Mouse (Mus musculus) neural tube, embryonic 14.5 days (tissue): ENCODE data around the gene Thsd4. TPM values are rescaled to one million over a fixed set of nuclear protein-coding genes. Genes with fewer than 3 reads are reported as not detected.

ENCODE experiments used
- ATAC-seq: fragments of 200-750 bp; cut with Nextera tagmentation; 2 replicates; pipeline ENCODE4 v1.8.0; 2017; ENCODE audit warnings: low read depth, mild to moderate bottlenecking, moderate TSS enrichment, moderate library complexity
- H3K27ac ChIP-seq: fragments of 300-500 bp; sonication (generic); 2 replicates; pipeline ENCODE4 v1.5.1; 2014; ENCODE audit warnings: low read depth, mild to moderate bottlenecking, control low read depth, low read length, moderate library complexity, mixed read lengths
- H3K27me3 ChIP-seq: fragments of 300-500 bp; sonication (generic); 2 replicates; pipeline ENCODE4 v1.6.1; 2014; ENCODE audit warnings: low read length; ENCODE audit not compliant: control insufficient read depth, insufficient read depth
- H3K36me3 ChIP-seq: fragments of 300-500 bp; sonication (generic); 2 replicates; pipeline ENCODE4 v1.6.1; 2014; ENCODE audit warnings: low read length, mixed read lengths; ENCODE audit not compliant: control insufficient read depth, insufficient read depth
- H3K4me1 ChIP-seq: fragments of 300-500 bp; sonication (generic); 2 replicates; pipeline ENCODE4 v1.6.1; 2014; ENCODE audit warnings: low read length; ENCODE audit not compliant: control insufficient read depth, insufficient read depth
- H3K4me2 ChIP-seq: fragments of 300-500 bp; sonication (generic); 2 replicates; pipeline ENCODE4 v1.6.1; 2014; ENCODE audit warnings: mild to moderate bottlenecking, low read depth, low read length, control low read depth
- H3K4me3 ChIP-seq: fragments of 300-500 bp; sonication (generic); 2 replicates; pipeline ENCODE4 v1.5.1; 2014; ENCODE audit warnings: low read depth, low read length, control low read depth, mixed read lengths
- H3K9ac ChIP-seq: fragments of 300-500 bp; sonication (generic); replicated peaks from 2 replicates; pipeline ENCODE4 v1.6.1; 2014; ENCODE audit warnings: low read depth, mild to moderate bottlenecking, control low read depth, low read length, mixed read lengths
- H3K9me3 ChIP-seq: fragments of 300-500 bp; sonication (generic); 2 replicates; pipeline ENCODE4 v1.6.1; 2016; ENCODE audit warnings: low read length; ENCODE audit not compliant: control insufficient read depth
- WGBS: fragments of 180-500 bp; shearing (Covaris S2); extraction: QIAGEN DNeasy Blood & Tissue Kit; methylation state at CpG from one replicate; pipeline ENCODE4 v1.1.7; 2014; 5-methylcytosine and 5-hydroxymethylcytosine counted together
- polyA plus RNA-seq: library from polyadenylated mRNA; unstranded; fragments of >200 nt; fragmentation: Nextera tagmentation; extraction: Ambion mirVana; gene quantifications from 2 replicates; pipeline ENCODE4 v1.2.1, GENCODE M21; 2014

The Thsd4 gene
- polyA plus RNA-seq, 1 experiment from 2014 or later: 9.0 TPM

- H3K27me3 ChIP-seq: no peaks in the 10 kb centered on the region
- no peak overlapping the region for H3K9ac ChIP-seq
- no peaks in the 10 kb centered on the region for H3K36me3 ChIP-seq
- H3K4me3 ChIP-seq: no peak overlapping the region
- no peak for ATAC-seq
- H3K4me2 ChIP-seq: no peak overlapping the region
- H3K9me3 ChIP-seq: no peaks in the 10 kb centered on the region
- H3K27ac ChIP-seq: no peak overlapping the region
- 88% methylated on average over 6 of the region's 6 CpGs for WGBS
- no peaks in the 10 kb centered on the region for H3K4me1 ChIP-seq
These were observed 572.3 kb downstream of the Thsd4 start for GRCm38 (mm10) chr9:59949511-59949910.

GRCm38 (mm10) chr9:59948691-59949250, 573.1 kb downstream of the Thsd4 start:
- Histone ChIP-seq H3K36me3 (no peaks in the 10 kb centered on the region), H3K27me3 (no peaks in the 10 kb centered on the region), H3K4me1 (no peaks in the 10 kb centered on the region), H3K9ac (no peak overlapping the region), H3K4me2 (no peak overlapping the region), H3K27ac (no peak overlapping the region), H3K4me3 (no peak overlapping the region), H3K9me3 (no peaks in the 10 kb centered on the region)
- ATAC-seq: no peak
- 89% methylated on average over 17 of the region's 17 CpGs for WGBS

- H3K9ac ChIP-seq: no peak overlapping the region
- no peaks in the 10 kb centered on the region for H3K9me3 ChIP-seq
- no peak overlapping the region for H3K4me2 ChIP-seq
- no peaks in the 10 kb centered on the region for H3K4me1 ChIP-seq
- 65% methylated on average over 8 of the region's 8 CpGs for WGBS
- no peak for ATAC-seq
- H3K27ac ChIP-seq: no peak overlapping the region
- H3K4me3 ChIP-seq: no peak overlapping the region
- H3K36me3 ChIP-seq: no peaks in the 10 kb centered on the region
- H3K27me3 ChIP-seq: no peaks in the 10 kb centered on the region
These were observed 573.6 kb downstream of the Thsd4 start for GRCm38 (mm10) chr9:59948226-59948625.

- Histone ChIP-seq H3K4me3 (no peak overlapping the region), H3K4me2 (no peak overlapping the region), H3K27me3 (no peaks in the 10 kb centered on the region), H3K4me1 (no peaks in the 10 kb centered on the region), H3K9me3 (no peaks in the 10 kb centered on the region), H3K27ac (no peak overlapping the region), H3K9ac (no peak overlapping the region), H3K36me3 (no peaks in the 10 kb centered on the region)
- 90% methylated on average over 8 of the region's 8 CpGs for WGBS
- no peak for ATAC-seq
These were observed 574.6 kb downstream of the Thsd4 start for GRCm38 (mm10) chr9:59947271-59947670.

DNA sequence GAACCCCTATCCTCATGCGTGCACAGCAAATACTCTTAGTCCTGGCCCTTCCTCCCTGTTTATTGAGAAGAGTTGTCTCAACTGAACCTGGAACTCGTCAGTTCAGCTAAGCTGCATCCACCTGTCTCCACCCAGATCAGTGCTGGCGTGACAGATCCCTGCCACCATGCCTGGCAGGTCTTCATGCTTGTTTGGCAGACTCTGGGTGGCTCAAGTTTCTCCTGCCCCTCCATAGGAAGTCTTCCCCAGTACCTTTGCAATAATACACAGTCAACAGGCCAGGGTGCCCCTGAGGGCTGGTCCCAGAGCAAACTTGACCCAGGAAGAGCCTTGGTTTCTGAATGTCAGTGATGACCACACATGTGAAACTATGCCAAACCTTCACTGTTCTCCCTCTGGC, 576.6 kb downstream of the Thsd4 start:
- no peaks in the 10 kb centered on the region for H3K9me3 ChIP-seq
- no peaks in the 10 kb centered on the region for H3K4me1 ChIP-seq
- no peak overlapping the region for H3K27ac ChIP-seq
- no peak overlapping the region for H3K4me2 ChIP-seq
- ATAC-seq: no peak
- WGBS: 84% methylated on average over 3 of the region's 3 CpGs
- H3K4me3 ChIP-seq: no peak overlapping the region
- no peak overlapping the region for H3K9ac ChIP-seq
- H3K36me3 ChIP-seq: no peaks in the 10 kb centered on the region
- H3K27me3 ChIP-seq: no peaks in the 10 kb centered on the region

DNA sequence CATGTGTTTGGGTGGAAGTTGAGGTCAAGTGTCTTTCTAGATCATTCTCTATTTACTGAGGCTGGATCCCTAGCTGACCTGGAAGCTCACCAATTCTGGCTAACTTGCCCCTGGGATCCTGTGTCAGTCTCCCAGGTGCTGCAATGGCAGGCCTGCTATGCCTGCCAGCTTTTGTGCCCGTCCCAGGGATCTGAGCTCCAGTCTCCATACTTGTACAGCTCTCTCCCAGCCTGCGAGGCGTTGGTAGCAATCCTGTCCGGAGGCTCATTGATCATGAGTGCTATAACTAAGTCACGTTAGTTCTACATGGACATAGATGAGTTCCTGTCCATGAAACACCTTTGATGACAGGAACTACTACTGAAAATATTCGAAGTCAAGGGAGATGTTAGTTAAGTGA, 578.0 kb downstream of the Thsd4 start:
- no peaks in the 10 kb centered on the region for H3K36me3 ChIP-seq
- H3K4me1 ChIP-seq: no peaks in the 10 kb centered on the region
- H3K27me3 ChIP-seq: no peaks in the 10 kb centered on the region
- H3K4me2 ChIP-seq: no peak overlapping the region
- H3K4me3 ChIP-seq: no peak overlapping the region
- no peaks in the 10 kb centered on the region for H3K9me3 ChIP-seq
- no peak overlapping the region for H3K27ac ChIP-seq
- 89% methylated on average over 6 of the region's 6 CpGs for WGBS
- no peak overlapping the region for H3K9ac ChIP-seq
- no peak for ATAC-seq

GRCm38 (mm10) chr9:59942501-59943085, 579.3 kb downstream of the Thsd4 start:
- Histone ChIP-seq H3K36me3 (no peaks in the 10 kb centered on the region), H3K4me3 (no peak overlapping the region), H3K9me3 (no peaks in the 10 kb centered on the region), H3K9ac (no peak overlapping the region), H3K27me3 (no peaks in the 10 kb centered on the region), H3K4me1 (no peaks in the 10 kb centered on the region), H3K4me2 (no peak overlapping the region), H3K27ac (no peak overlapping the region)
- ATAC-seq: no peak
- 45% methylated on average over 5 of the region's 5 CpGs for WGBS

GRCm38 (mm10) chr9:59941885-59942350, 579.9 kb downstream of the Thsd4 start:
- no peaks in the 10 kb centered on the region for H3K9me3 ChIP-seq
- no peak overlapping the region for H3K4me3 ChIP-seq
- H3K27ac ChIP-seq: no peak overlapping the region
- no peak overlapping the region for H3K4me2 ChIP-seq
- no peaks in the 10 kb centered on the region for H3K36me3 ChIP-seq
- no peaks in the 10 kb centered on the region for H3K4me1 ChIP-seq
- WGBS: 74% methylated on average over 9 of the region's 9 CpGs
- no peaks in the 10 kb centered on the region for H3K27me3 ChIP-seq
- H3K9ac ChIP-seq: no peak overlapping the region
- ATAC-seq: no peak

- 81% methylated on average over 8 of the region's 12 CpGs for WGBS
- no peak for ATAC-seq
- Histone ChIP-seq H3K9ac (no peak overlapping the region), H3K27me3 (no peaks in the 10 kb centered on the region), H3K4me3 (no peak overlapping the region), H3K36me3 (no peaks in the 10 kb centered on the region), H3K4me2 (no peak overlapping the region), H3K4me1 (no peaks in the 10 kb centered on the region), H3K27ac (no peak overlapping the region), H3K9me3 (no peaks in the 10 kb centered on the region)
These were observed 580.6 kb downstream of the Thsd4 start for GRCm38 (mm10) chr9:59940913-59941884.
